Mouse (Mus musculus): Measurements from ENCODE around the gene Sulf2.

DNA sequence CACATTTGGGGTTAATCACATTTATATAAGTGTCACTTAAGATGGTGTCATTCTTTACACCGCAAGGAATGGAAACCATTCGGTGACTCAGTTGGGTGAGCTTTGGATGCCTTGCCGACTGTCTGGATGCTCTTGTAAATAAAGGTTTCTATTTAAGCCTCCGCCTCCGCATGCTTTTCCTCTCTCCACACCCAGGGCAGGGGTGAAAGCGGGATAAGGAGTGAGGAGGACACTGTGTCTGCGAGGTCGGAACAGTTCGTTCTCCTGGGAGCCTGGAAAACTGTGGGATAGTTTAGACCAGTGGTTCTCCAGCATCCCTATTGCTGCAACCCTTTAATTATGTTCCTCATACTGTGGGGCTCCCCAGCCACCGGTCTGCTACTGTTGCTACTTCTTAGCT, 82.4 kb downstream of the Sulf2 start:
- TF ChIP-seq CTCF (IDR thresholded peaks at IDR 0.05; ENCODE audit: borderline replicate concordance, insufficient read depth, low read depth, low read length) (no peak), POLR2A (IDR thresholded peaks at IDR 0.05; ENCODE audit: borderline replicate concordance, insufficient read depth, low read length) (no peak)
